Mouse (Mus musculus) left cerebral cortex, adult 2 months (tissue): ENCODE results near the gene Tatdn3. TPM values are rescaled to one million over a fixed set of nuclear protein-coding genes. Genes with fewer than 3 reads are reported as not detected.
A peak's percentile ranks its signal among the peaks of the same experiment; 100 is the strongest.
"Not testable (repeated sequence)": the region's sequence is repeated elsewhere in the genome, so short reads cannot be mapped to it uniquely, and the experiment has no call there.

Experiments used
- DNase-seq, 2 experiments: peaks; one replicate each; pipeline ENCODE4 v3.0.0; 2021 to 2022; ENCODE audit warnings: low spot score in 2 of 2, mixed read lengths in 1 of 2; ENCODE audit errors: extremely low spot score in 1 of 2
- H3K27ac ChIP-seq: fragments of 200-600 bp; 2 replicates; pipeline ENCODE4 v1.8.1; 2022
- H3K4me3 ChIP-seq: fragments of 200-600 bp; 2 replicates; pipeline ENCODE4 v1.8.1; 2022
- CTCF ChIP-seq: fragments of 200-600 bp; IDR thresholded peaks from 2 replicates; pipeline ENCODE4 v1.8.1; 2022; ENCODE audit warnings: antibody characterized with exemption, mild to moderate bottlenecking, moderate library complexity
- intact Hi-C: fragments of 180-260 bp; cut with DNase I; formaldehyde crosslinking; loops from one replicate; pipeline ENCODE4 v1.15.1; 2025
- total RNA-seq, 2 experiments: library from RNA; stranded (reverse); gene quantifications; 2 replicates each; pipeline ENCODE4 v1.2.3; 2021

Gene Tatdn3
- total RNA-seq, 2 experiments from 2014 or later, result 30.9 to 35.4 TPM

DNA sequence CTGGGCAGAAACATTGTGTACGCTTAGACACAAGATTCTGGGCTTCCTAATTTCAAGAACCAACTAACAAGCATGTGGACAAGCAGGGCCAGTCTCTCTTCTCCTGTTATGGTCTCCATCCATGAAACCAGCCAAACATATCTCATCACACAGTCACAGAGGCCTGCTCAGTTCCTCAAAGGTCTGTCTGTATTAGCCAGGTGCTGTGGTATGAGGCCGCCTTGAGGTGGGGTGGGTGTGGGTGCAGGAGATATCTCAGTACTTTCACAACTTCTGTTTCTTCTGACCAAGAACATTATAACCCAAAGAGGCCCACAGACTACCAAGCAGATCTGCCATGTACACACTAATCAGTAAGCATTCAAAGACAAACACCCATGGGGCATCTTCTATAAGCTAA, 17.5 kb downstream of the Tatdn3 start:
- no peak overlapping the region for H3K4me3 ChIP-seq
- no peak for TF ChIP-seq CTCF
- intact Hi-C loops, result no loop called here
- no peak overlapping the region for H3K27ac ChIP-seq
- DNase-seq, result no peak

DNA sequence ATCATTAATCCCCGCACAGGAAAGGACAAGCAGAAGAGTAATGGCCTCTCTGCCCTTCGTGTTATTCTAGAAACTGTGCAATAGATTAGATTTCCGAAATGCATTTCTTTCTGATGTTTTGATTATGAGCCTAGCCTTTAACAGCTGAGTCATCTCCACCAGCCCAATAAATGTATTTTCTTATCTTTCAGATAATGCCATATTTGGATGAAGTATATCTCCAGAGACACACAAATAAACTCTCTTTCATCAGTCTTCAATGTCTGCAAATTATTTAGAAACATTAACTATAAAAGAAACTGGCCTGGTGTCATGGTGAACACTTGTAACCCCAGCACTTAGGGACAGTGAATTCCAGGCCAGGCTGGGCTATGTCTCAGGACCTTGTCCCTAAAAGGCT, 20.0 kb downstream of the Tatdn3 start:
- Histone ChIP-seq H3K27ac (no peak overlapping the region), H3K4me3 (no peak overlapping the region)
- intact Hi-C loops, result no loop called here
- TF ChIP-seq CTCF, result no peak
- DNase-seq, result no peak

DNA sequence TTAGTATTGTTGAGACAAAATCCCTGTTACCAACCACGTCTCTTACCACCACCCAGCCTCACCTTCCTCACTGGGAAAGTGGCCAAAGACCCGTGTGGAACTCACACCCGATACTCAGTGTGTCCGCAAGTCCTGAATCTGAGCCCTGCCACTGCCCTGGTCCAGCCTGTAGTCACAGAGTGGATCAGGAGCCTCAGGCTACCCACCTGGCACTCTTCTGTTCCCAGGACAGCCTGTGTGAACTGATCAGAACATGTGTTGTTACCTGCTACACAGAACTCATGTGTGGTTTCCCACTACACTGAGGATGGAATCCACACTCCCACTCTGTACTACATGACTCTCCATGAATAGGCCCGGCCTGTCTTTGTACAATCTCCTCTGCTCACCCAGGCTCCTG, 20.6 kb downstream of the Tatdn3 start:
- intact Hi-C loops, result no loop called here
- TF ChIP-seq CTCF, result no peak
- no peak for DNase-seq
- no peak overlapping the region for H3K27ac ChIP-seq
- H3K4me3 ChIP-seq, result no peak overlapping the region

DNA sequence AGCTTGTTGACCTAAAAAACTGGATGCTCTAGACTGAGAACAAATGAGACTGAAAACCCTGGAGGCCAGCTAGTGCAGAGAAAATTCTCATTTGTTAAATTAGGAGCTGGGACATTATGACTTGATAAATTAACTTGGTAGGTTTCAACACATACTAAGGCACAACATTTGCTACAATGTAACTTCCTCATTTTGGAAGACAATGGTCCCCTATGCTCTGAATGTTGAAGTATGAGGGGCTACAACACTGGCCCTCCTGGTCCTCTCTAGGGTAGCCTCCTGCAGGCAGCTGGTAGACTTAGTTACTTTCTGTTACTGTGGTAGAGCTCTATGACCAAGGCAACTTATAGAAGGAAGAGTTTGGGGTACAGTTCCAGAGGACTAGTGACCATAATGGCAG, 21.4 kb downstream of the Tatdn3 start:
- no peak for TF ChIP-seq CTCF
- H3K4me3 ChIP-seq, result no peak overlapping the region
- no peak for DNase-seq
- no peak overlapping the region for H3K27ac ChIP-seq
- intact Hi-C loops, result no loop called here

DNA sequence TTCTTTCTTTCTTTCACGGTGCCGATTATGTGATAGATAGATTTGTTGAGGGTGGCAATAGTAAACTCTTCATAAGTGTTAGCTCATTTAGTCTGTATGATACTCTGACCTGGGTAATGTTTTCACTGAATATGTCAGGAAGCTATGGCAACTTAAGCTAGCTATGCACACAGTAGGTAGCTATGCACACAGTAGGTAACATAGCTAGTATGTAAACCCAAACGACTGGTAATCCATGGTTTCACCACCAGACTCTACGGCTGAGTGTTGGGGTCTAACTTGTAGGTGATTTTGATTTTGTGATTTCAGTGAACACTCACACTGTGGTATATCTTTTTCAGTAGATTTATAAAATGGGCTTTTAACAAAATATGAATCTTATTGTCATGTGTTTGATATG, 24.7 kb downstream of the Tatdn3 start:
- no peak for TF ChIP-seq CTCF
- intact Hi-C loops, result no loop called here
- no peak overlapping the region for H3K27ac ChIP-seq
- no peak for DNase-seq
- no peak overlapping the region for H3K4me3 ChIP-seq

DNA sequence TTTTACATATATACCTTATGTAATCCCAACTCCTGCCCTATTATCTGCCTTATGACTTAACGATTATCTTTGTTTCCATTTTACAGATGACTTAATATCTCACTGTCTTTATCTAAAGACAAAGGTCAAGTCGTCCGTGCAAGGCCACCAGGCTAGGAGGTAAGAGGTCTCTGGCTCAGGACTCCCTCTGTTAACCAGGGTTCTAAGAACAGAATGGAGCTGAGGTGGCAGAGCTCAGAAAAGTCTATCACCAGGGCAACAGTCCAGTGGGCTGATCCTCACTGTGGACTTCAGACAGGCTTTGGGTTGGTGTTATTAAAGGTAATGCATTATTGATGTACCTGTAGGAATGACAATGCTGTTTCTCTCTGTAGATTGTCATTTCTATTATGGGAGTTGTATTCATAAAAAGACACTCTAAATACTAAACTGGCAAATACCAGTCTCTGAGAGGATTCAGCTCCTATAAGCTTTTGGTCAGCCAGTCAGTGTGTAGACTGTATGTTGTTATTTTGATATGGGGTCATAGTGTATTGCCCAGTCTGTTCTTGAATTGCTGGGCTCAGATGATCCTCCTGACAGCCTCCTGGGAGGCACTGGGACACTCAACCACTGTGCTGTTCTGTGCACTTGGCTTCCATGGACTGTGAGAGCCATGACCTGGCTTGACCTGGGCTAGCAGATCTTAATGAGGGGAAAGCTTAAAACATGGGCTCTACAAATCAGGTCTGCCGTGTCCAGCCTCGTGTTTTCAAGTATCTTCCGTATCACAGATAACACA, 26.0 kb downstream of the Tatdn3 start, which contains the start of gene Spata45:
Spata45 (plus strand) TSS at position 86 of the 781 bp plus-strand sequence.
- intact Hi-C loops, result no loop called here
- no peak for TF ChIP-seq CTCF
- no peak within 1 kb of the TSS for H3K4me3 ChIP-seq
- no peak for DNase-seq
- H3K27ac ChIP-seq, result no peak within 1 kb of the TSS

DNA sequence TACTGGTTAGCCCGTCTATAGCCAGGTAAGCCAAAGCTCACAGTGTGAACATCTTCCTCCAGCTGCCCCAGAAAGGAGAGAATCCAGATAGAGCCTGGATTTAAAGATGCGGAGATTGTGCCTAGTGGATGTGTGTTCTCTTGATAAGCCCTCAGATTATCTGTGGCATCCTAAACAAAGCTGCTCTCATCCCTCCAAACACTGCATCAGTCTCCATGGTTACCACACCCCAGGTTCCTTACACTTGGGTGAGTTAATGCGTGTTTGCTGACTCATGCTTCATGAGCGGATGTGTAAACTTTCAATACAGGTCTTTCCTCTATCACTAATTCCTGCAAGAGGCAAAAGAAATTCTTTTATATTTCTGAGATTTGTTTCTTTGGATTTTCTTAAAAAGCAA, 27.1 kb downstream of the Tatdn3 start:
- DNase-seq, result peak in 1 of 2 experiments; percentile 20
- H3K4me3 ChIP-seq, result no peak overlapping the region
- TF ChIP-seq CTCF, result no peak
- no peak overlapping the region for H3K27ac ChIP-seq
- intact Hi-C loops, result no loop called here

DNA sequence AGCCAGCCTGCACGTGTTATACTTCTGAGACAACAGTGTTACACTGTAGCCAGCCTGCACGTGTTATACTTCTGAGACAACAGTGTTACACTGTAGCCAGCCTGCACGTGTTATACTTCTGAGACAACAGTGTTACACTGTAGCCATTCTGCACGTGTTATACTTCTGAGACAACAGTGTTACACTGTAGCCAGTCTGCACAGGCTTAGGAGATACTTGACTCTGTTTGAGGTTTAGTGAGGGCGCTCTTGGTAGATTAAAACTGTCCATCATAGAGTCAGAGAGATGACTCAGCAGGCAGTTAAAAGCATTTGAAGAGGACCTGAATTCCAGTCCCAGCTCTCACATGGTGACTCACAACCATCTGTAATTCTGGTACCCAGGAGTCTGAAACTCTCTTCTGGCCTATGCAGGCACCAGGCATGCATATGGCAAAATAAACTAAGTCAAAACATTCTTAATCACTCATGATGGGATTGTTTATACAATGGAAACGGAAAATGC, 31.8 kb downstream of the Tatdn3 start:
- intact Hi-C loops, result not testable (repeated sequence)

DNA sequence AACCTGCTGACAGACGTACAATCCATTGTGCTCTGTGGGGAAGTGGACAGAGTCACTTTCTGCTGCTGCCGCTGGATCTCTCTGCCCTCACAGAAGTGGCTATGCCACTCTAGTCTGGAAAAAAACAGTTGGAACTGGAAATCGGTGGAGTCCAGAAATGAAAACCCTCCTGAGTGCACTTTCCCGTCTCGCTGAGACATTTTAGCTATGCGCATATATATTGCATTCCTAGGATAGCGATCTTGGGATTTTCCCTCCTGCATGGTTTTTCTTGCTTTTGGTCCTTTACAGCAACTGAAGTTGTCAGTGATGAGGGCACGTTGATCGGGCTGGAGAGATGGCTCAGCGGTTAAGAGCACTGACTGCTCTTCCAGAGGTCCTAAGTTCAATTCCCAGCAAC, 32.5 kb downstream of the Tatdn3 start:
- TF ChIP-seq CTCF, result no peak
- no peak overlapping the region for H3K27ac ChIP-seq
- no peak overlapping the region for H3K4me3 ChIP-seq
- no peak for DNase-seq
- intact Hi-C loops, result no loop called here

More for the DNA sequence above, 31.8 kb downstream of the Tatdn3 start:
- H3K27ac ChIP-seq, DNase-seq, H3K4me3 ChIP-seq: not testable (repeated sequence)

DNA sequence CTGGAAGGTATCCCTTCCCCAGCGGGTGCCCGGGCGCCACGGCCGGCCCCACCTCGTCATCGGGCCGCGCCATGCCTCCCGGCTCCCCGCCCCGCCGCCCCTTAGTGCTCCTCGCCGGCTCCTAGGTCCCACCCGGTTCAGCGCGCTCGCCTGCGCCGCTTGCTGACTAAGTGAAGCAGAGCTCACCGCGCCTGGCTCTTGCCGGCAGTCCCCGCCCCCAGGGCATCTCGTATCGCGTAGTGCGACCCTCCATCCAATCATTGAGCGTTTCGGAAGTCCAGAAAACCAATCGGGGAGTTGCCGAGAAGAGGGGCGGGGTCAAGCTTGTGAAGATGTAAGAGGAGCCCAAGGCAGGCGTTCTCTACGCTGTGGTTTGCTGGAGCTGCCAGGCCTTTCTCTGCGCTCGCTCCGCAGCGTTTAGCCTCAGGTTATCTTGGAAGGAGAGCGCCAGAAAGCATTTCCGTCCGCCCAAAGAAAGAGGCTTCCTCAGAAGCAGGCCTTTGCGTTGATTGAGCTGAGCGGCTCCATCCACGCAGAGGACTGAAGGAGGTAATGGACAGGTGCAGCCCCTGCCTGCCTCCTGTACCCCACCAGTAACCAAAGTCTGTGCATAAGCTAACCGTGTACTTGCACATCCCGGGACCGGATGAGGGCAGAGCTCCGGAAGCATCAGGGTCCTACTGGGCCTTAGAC, 36.6 kb downstream of the Tatdn3 start, which contains the start of gene Flvcr1:
Flvcr1 (minus strand) TSS at position 138 of the 693 bp plus-strand sequence.
- TF ChIP-seq CTCF, result no peak; the same call in none of the 2 replicates
- H3K4me3 ChIP-seq, result peak within 1 kb of the TSS; percentile 76
- peak within 1 kb of the TSS; percentile 94 for H3K27ac ChIP-seq
- intact Hi-C loops, result loop anchor here (2.0 to 5.0 kb wide), 2 partner anchors 37 to 691 kb away; partner anchors contain the start of genes Lpgat1, Nsl1 and Tatdn3
- peak; percentile 97 to 99 for DNase-seq

DNA sequence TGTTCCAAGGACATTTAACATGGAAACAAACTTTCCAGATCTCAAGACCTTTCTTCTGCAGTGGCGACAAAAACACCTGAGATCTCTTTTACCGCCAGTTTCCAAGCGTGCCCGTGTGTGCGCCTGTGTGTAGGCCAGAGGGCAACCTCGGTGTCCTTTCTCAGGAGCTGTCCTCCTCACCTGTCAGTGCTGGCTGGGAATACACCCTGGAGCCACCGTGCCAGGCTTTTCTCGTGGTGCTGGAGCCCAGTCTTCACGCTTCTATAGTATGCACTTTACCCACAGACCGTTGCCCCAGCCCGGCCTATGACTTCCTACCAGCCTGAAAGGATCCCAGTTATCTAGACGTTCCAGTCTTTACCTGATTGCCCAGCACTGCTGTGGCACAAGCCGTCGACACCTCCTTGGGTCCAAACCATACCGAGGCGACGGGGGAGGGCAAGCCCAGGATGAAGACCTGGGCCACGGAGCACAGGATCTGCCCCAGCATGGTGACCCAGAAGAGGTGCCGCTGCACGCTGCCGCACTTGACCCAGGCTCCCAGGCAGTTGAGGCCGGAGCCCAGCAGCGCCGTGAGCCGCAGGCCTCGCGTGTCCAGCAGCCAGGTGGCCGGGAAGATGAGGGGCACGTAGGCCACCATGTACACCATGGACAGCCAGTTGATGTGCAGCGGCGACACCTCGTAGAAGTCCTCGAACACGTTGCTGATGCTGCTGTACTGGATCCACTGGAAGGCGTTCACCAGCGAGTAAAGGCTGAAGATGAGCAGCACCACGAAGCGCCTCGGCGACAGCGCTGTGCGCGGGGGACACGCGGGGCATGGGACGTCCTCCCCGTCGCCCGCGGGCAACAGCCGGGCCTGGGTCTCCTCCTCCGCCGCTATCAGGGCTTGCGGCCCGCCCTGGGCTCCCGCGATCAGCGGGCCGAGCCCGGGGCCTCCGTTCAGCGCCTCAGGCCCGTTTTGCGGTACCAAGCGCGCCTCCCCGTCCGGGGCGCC, 37.4 kb downstream of the Tatdn3 start:
- peak overlapping the region; percentile 87 for H3K27ac ChIP-seq
- intact Hi-C loops, result loop anchor here (2.0 to 5.0 kb wide), 2 partner anchors 37 to 692 kb away; partner anchors contain the start of genes Lpgat1, Nsl1 and Tatdn3
- peak overlapping the region; percentile 76 for H3K4me3 ChIP-seq
- DNase-seq, result peak in 1 of 2 experiments; percentile 36
- TF ChIP-seq CTCF, result no peak

DNA sequence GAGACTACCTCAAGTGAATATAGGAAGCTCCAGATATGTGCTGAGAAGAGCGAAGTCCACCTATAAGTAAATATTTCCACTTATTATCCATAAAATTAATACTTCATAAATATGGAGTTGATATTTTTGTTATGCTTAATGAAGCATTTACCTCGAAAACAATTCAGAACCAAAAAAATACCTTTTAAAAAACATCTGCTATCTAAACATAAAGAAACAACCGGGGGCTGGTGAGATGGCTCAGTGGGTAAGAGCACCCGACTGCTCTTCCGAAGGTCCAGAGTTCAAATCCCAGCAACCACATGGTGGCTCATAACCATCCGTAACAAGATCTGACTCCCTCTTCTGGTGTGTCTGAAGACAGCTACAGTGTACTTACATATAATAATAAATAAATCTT, 38.9 kb downstream of the Tatdn3 start:
- DNase-seq, H3K4me3 ChIP-seq, H3K27ac ChIP-seq: not testable (repeated sequence)
- intact Hi-C loops, result loop anchor here (5.0 kb wide), 1 partner anchor 82 kb away; no protein-coding TSS in a partner anchor
